Mouse (Mus musculus) forebrain, embryonic 15.5 days (tissue): ENCODE measurements at regions not wholly inside any gene's neighbourhood (a gene's known extent, or its start where the extent isn't known, plus 50 kb on each side); places are given as distances from the start of the nearest gene placed in this dataset.

ENCODE experiments used
- ATAC-seq: fragments of 200-750 bp; cut with Nextera tagmentation; replicated peaks from 2 replicates; pipeline ENCODE4 v1.8.0; 2017; ENCODE audit warnings: mild to moderate bottlenecking, moderate TSS enrichment, moderate library complexity
- H3K27ac ChIP-seq: fragments of 300-500 bp; sonication (generic); replicated peaks from 2 replicates; pipeline ENCODE4 v1.5.1; 2015; ENCODE audit warnings: mild to moderate bottlenecking, inconsistent platforms
- H3K27me3 ChIP-seq: fragments of 300-500 bp; sonication (generic); 2 replicates; pipeline ENCODE4 v1.6.1; 2015; ENCODE audit warnings: inconsistent platforms
- H3K36me3 ChIP-seq: fragments of 300-500 bp; sonication (generic); 2 replicates; pipeline ENCODE4 v1.6.1; 2015; ENCODE audit warnings: mild to moderate bottlenecking, inconsistent platforms
- H3K4me1 ChIP-seq: fragments of 300-500 bp; sonication (generic); 2 replicates; pipeline ENCODE4 v1.6.1; 2015; ENCODE audit warnings: inconsistent platforms
- H3K4me2 ChIP-seq: fragments of 300-500 bp; sonication (generic); replicated peaks from 2 replicates; pipeline ENCODE4 v1.6.1; 2015; ENCODE audit warnings: mild to moderate bottlenecking, inconsistent platforms
- H3K4me3 ChIP-seq: fragments of 300-500 bp; sonication (generic); 2 replicates; pipeline ENCODE4 v1.5.1; 2015; ENCODE audit warnings: mild to moderate bottlenecking, inconsistent platforms
- H3K9ac ChIP-seq: fragments of 300-500 bp; sonication (generic); replicated peaks from 2 replicates; pipeline ENCODE4 v1.6.1; 2015; ENCODE audit warnings: mild to moderate bottlenecking, inconsistent platforms
- H3K9me3 ChIP-seq: fragments of 300-500 bp; sonication (generic); 2 replicates; pipeline ENCODE4 v1.6.1; 2016; ENCODE audit warnings: inconsistent platforms
- WGBS: fragments of 180-500 bp; shearing (Covaris S2); methylation state at CpG from one replicate; pipeline ENCODE4 v1.1.7; 2015; ENCODE audit warnings: mixed read lengths; 5-methylcytosine and 5-hydroxymethylcytosine counted together

GRCm38 (mm10) chr1:105900158-105900557 is 90.0 kb upstream of the Zcchc2 start:
- no peaks in the 10 kb centered on the region for H3K27me3 ChIP-seq
- H3K9me3 ChIP-seq, result no peaks in the 10 kb centered on the region
- 0 out of 2 replicates have a peak, but pooled peaks cover under 1% of the 10 kb centered on the region for H3K4me1 ChIP-seq
- H3K9ac ChIP-seq, result no peak overlapping the region
- H3K4me2 ChIP-seq, result no peak overlapping the region
- ATAC-seq, result no peak
- WGBS, result 82% methylated on average over 5 of the region's 5 CpGs
- H3K4me3 ChIP-seq, result no peak overlapping the region
- H3K27ac ChIP-seq, result no peak overlapping the region
- no peaks in the 10 kb centered on the region for H3K36me3 ChIP-seq

GRCm38 (mm10) chr1:105900920-105901319 is 89.3 kb upstream of the Zcchc2 start:
- no peak overlapping the region for H3K4me2 ChIP-seq
- WGBS, result 72% methylated on average over 7 of the region's 7 CpGs
- H3K27ac ChIP-seq, result no peak overlapping the region
- H3K9ac ChIP-seq, result no peak overlapping the region
- no peaks in the 10 kb centered on the region for H3K9me3 ChIP-seq
- H3K27me3 ChIP-seq, result no peaks in the 10 kb centered on the region
- no peak for ATAC-seq
- H3K4me1 ChIP-seq, result no peaks in the 10 kb centered on the region
- no peak overlapping the region for H3K4me3 ChIP-seq
- H3K36me3 ChIP-seq, result no peaks in the 10 kb centered on the region

GRCm38 (mm10) chr1:105903286-105904115 is 86.7 kb upstream of the Zcchc2 start:
- no peak overlapping the region for H3K27ac ChIP-seq
- H3K4me2 ChIP-seq, result no peak overlapping the region
- no peaks in the 10 kb centered on the region for H3K36me3 ChIP-seq
- H3K4me1 ChIP-seq, result peaks cover 13% of the 10 kb centered on the region
- no peaks in the 10 kb centered on the region for H3K27me3 ChIP-seq
- no peak for ATAC-seq
- 69% methylated on average over 8 of the region's 8 CpGs for WGBS
- no peak overlapping the region for H3K9ac ChIP-seq
- no peak overlapping the region for H3K4me3 ChIP-seq
- no peaks in the 10 kb centered on the region for H3K9me3 ChIP-seq

- Histone ChIP-seq H3K4me1 (peaks cover 18% of the 10 kb centered on the region), H3K4me2 (no peak overlapping the region), H3K36me3 (no peaks in the 10 kb centered on the region), H3K9ac (no peak overlapping the region), H3K9me3 (no peaks in the 10 kb centered on the region), H3K4me3 (no peak overlapping the region), H3K27ac (no peak overlapping the region), H3K27me3 (no peaks in the 10 kb centered on the region)
- 91% methylated on average over 3 of the region's 3 CpGs for WGBS
- ATAC-seq, result no peak
Observed at GRCm38 (mm10) chr1:105904737-105905136, 85.5 kb upstream of the Zcchc2 start.

GRCm38 (mm10) chr1:105905785-105906426 is 84.3 kb upstream of the Zcchc2 start:
- H3K4me1 ChIP-seq, result peaks cover 18% of the 10 kb centered on the region
- no peak overlapping the region for H3K27ac ChIP-seq
- no peaks in the 10 kb centered on the region for H3K27me3 ChIP-seq
- no peaks in the 10 kb centered on the region for H3K36me3 ChIP-seq
- H3K9ac ChIP-seq, result no peak overlapping the region
- WGBS, result 34% methylated on average over 9 of the region's 9 CpGs
- ATAC-seq, result no peak
- H3K9me3 ChIP-seq, result no peaks in the 10 kb centered on the region
- no peak overlapping the region for H3K4me3 ChIP-seq
- no peak overlapping the region for H3K4me2 ChIP-seq

GRCm38 (mm10) chr1:105906427-105906798 is 83.8 kb upstream of the Zcchc2 start:
- Histone ChIP-seq H3K27me3 (no peaks in the 10 kb centered on the region), H3K9ac (no peak overlapping the region), H3K9me3 (no peaks in the 10 kb centered on the region), H3K4me3 (no peak overlapping the region), H3K4me2 (no peak overlapping the region), H3K27ac (no peak overlapping the region), H3K36me3 (no peaks in the 10 kb centered on the region), H3K4me1 (peaks cover 18% of the 10 kb centered on the region)
- 68% methylated on average over 2 of the region's 2 CpGs for WGBS
- ATAC-seq, result no peak

- Histone ChIP-seq H3K36me3 (no peaks in the 10 kb centered on the region), H3K4me2 (no peak overlapping the region), H3K9ac (no peak overlapping the region), H3K27ac (0 out of 2 replicates have a peak overlapping the region, but pooled peaks have one; percentile 24), H3K9me3 (no peaks in the 10 kb centered on the region), H3K4me3 (no peak overlapping the region), H3K27me3 (no peaks in the 10 kb centered on the region), H3K4me1 (peaks cover 18% of the 10 kb centered on the region)
- WGBS, result 41% methylated on average over 15 of the region's 15 CpGs
- ATAC-seq, result peak; percentile 66
Observed at GRCm38 (mm10) chr1:105908029-105908876, 82.0 kb upstream of the Zcchc2 start.

- Histone ChIP-seq H3K9ac (no peak overlapping the region), H3K36me3 (no peaks in the 10 kb centered on the region), H3K27me3 (no peaks in the 10 kb centered on the region), H3K27ac (no peak overlapping the region), H3K4me3 (no peak overlapping the region), H3K9me3 (no peaks in the 10 kb centered on the region), H3K4me1 (peaks cover 18% of the 10 kb centered on the region), H3K4me2 (no peak overlapping the region)
- no peak for ATAC-seq
- 84% methylated on average over 4 of the region's 4 CpGs for WGBS
Observed at GRCm38 (mm10) chr1:105909121-105909520, 81.1 kb upstream of the Zcchc2 start.

- no peak for ATAC-seq
- H3K4me2 ChIP-seq, result no peak overlapping the region
Observed at GRCm38 (mm10) chr1:105911714-105912113, 78.5 kb upstream of the Zcchc2 start.

GRCm38 (mm10) chr1:105921842-105922241 is 68.4 kb upstream of the Zcchc2 start:
- Histone ChIP-seq H3K9ac (no peak overlapping the region), H3K36me3 (no peaks in the 10 kb centered on the region), H3K9me3 (no peaks in the 10 kb centered on the region), H3K27me3 (no peaks in the 10 kb centered on the region), H3K4me3 (no peak overlapping the region), H3K4me1 (no peaks in the 10 kb centered on the region), H3K4me2 (no peak overlapping the region), H3K27ac (no peak overlapping the region)
- ATAC-seq, result no peak
- 93% methylated on average over 4 of the region's 4 CpGs for WGBS

More at GRCm38 (mm10) chr1:105911714-105912113, 78.5 kb upstream of the Zcchc2 start:
- Histone ChIP-seq H3K27me3 (no peaks in the 10 kb centered on the region), H3K4me3 (no peak overlapping the region), H3K27ac (no peak overlapping the region), H3K4me1 (peaks cover 12% of the 10 kb centered on the region), H3K36me3 (no peaks in the 10 kb centered on the region), H3K9me3 (no peaks in the 10 kb centered on the region), H3K9ac (no peak overlapping the region)
- 28% methylated on average over 3 of the region's 3 CpGs for WGBS

GRCm38 (mm10) chr1:105922586-105922985 is 67.6 kb upstream of the Zcchc2 start:
- no peak overlapping the region for H3K9ac ChIP-seq
- no peaks in the 10 kb centered on the region for H3K27me3 ChIP-seq
- no peaks in the 10 kb centered on the region for H3K4me1 ChIP-seq
- no peak for ATAC-seq
- H3K36me3 ChIP-seq, result no peaks in the 10 kb centered on the region
- H3K27ac ChIP-seq, result no peak overlapping the region
- no peak overlapping the region for H3K4me3 ChIP-seq
- H3K4me2 ChIP-seq, result no peak overlapping the region
- no peaks in the 10 kb centered on the region for H3K9me3 ChIP-seq

- no peaks in the 10 kb centered on the region for H3K4me1 ChIP-seq
- no peaks in the 10 kb centered on the region for H3K9me3 ChIP-seq
- WGBS, result 75% methylated on average over 3 of the region's 3 CpGs
- H3K27me3 ChIP-seq, result no peaks in the 10 kb centered on the region
- no peak overlapping the region for H3K4me2 ChIP-seq
- no peak for ATAC-seq
- H3K27ac ChIP-seq, result no peak overlapping the region
- no peak overlapping the region for H3K4me3 ChIP-seq
- no peaks in the 10 kb centered on the region for H3K36me3 ChIP-seq
- H3K9ac ChIP-seq, result no peak overlapping the region
Observed at GRCm38 (mm10) chr1:105923001-105923400, 67.2 kb upstream of the Zcchc2 start.
